Mouse (Mus musculus) liver, adult 2 months (tissue): ENCODE measurements around the gene Aff3. TPM values are rescaled to one million over a fixed set of nuclear protein-coding genes. Genes with fewer than 3 reads are reported as not detected.

Experiments
- DNase-seq: peaks from one replicate; pipeline ENCODE4 v3.0.0-alpha.2; 2011; ENCODE audit warnings: low read depth, low spot score; ENCODE audit errors: extremely low read depth
- H3K27ac ChIP-seq: fragments of 200-500 bp; replicated peaks from 2 replicates; pipeline ENCODE4 v1.5.1; 2012; ENCODE audit warnings: low read depth, mild to moderate bottlenecking, control low read depth, inconsistent platforms, low read length; ENCODE audit not compliant: insufficient read depth
- H3K27me3 ChIP-seq: fragments of 200-500 bp; 2 replicates; pipeline ENCODE4 v1.6.1; 2012; ENCODE audit warnings: mild to moderate bottlenecking, moderate library complexity, low read length, inconsistent platforms; ENCODE audit not compliant: control insufficient read depth, insufficient read depth
- H3K36me3 ChIP-seq: fragments of 200-500 bp; 2 replicates; pipeline ENCODE4 v1.6.1; 2012; ENCODE audit warnings: low read length, inconsistent platforms; ENCODE audit not compliant: control insufficient read depth, insufficient read depth
- H3K4me1 ChIP-seq: fragments of 200-500 bp; 2 replicates; pipeline ENCODE4 v1.6.1; 2011; ENCODE audit warnings: low read length; ENCODE audit not compliant: control insufficient read depth, insufficient read depth
- H3K4me3 ChIP-seq: fragments of 200-500 bp; 2 replicates; pipeline ENCODE4 v1.5.1; 2011; ENCODE audit warnings: low read depth, mild to moderate bottlenecking, control low read depth, low read length, moderate library complexity; ENCODE audit not compliant: insufficient read depth
- H3K79me2 ChIP-seq: fragments of 200-500 bp; 2 replicates; pipeline ENCODE4 v1.6.1; 2012; ENCODE audit warnings: inconsistent platforms, mild to moderate bottlenecking, low read length, moderate library complexity; ENCODE audit not compliant: control insufficient read depth, insufficient read depth
- H3K9ac ChIP-seq: fragments of 200-500 bp; 2 replicates; pipeline ENCODE4 v1.6.1; 2012; ENCODE audit warnings: low read depth, mild to moderate bottlenecking, control low read depth, inconsistent platforms, low read length
- CTCF ChIP-seq: fragments of 200-500 bp; IDR thresholded peaks from 2 replicates; pipeline ENCODE4 v1.5.1; 2011; ENCODE audit warnings: low read depth, low read length, control low read depth
- POLR2A ChIP-seq: fragments of 200-500 bp; IDR thresholded peaks from 2 replicates; pipeline ENCODE4 v1.6.1; 2011; ENCODE audit warnings: low read length, control low read depth; ENCODE audit not compliant: insufficient read depth; ENCODE audit errors: extremely low read depth
- whole genome bisulfite sequencing: fragments of 180-500 bp; shearing (Covaris S2); methylation state at CpG from one replicate; pipeline ENCODE4 v1.1.7; 2018; 5-methylcytosine and 5-hydroxymethylcytosine counted together
- polyA plus RNA-seq: library from polyadenylated mRNA; depleted of rRNA; stranded (reverse); fragments of >200 nt; gene quantifications from 2 replicates; pipeline ENCODE4 v1.2.3, GENCODE M21; 2012
- total RNA-seq: library from RNA; depleted of rRNA; stranded (reverse); fragments of >200 nt; gene quantifications from 2 replicates; pipeline ENCODE4 v1.2.3, GENCODE M21; 2014

Aff3 gene
- total and polyA plus RNA-seq, 2 experiments = 0.18 to 0.28 TPM

GRCm38 (mm10) chr1:38507636-38508179 is 157.0 kb downstream of the Aff3 start:
- DNase-seq = no peak
- H3K4me1 ChIP-seq = no peaks in the 10 kb centered on the region
- H3K4me3 ChIP-seq = no peak overlapping the region
- no peak for TF ChIP-seq CTCF
- no peak for TF ChIP-seq POLR2A
- no peaks in the 10 kb centered on the region for H3K79me2 ChIP-seq
- H3K27me3 ChIP-seq = no peaks in the 10 kb centered on the region
- H3K9ac ChIP-seq = no peak overlapping the region
- H3K36me3 ChIP-seq = no peaks in the 10 kb centered on the region
- WGBS = 77% methylated on average over 7 of the region's 7 CpGs
- H3K27ac ChIP-seq = no peak overlapping the region

GRCm38 (mm10) chr1:38506396-38506795 is 158.4 kb downstream of the Aff3 start:
- no peak for TF ChIP-seq CTCF
- WGBS = 96% methylated on average over 3 of the region's 3 CpGs
- no peak overlapping the region for H3K4me3 ChIP-seq
- H3K4me1 ChIP-seq = no peaks in the 10 kb centered on the region
- DNase-seq = no peak
- H3K27me3 ChIP-seq = no peaks in the 10 kb centered on the region
- no peak overlapping the region for H3K9ac ChIP-seq
- no peaks in the 10 kb centered on the region for H3K36me3 ChIP-seq
- H3K79me2 ChIP-seq = no peaks in the 10 kb centered on the region
- H3K27ac ChIP-seq = no peak overlapping the region

- 96% methylated on average over 13 of the region's 13 CpGs for WGBS
- TF ChIP-seq POLR2A (no peak), CTCF (no peak)
- no peak overlapping the region for H3K9ac ChIP-seq
Measured at GRCm38 (mm10) chr1:38503431-38504089, 161.2 kb downstream of the Aff3 start.

GRCm38 (mm10) chr1:38502797-38503196 is 162.0 kb downstream of the Aff3 start:
- no peaks in the 10 kb centered on the region for H3K36me3 ChIP-seq
- H3K79me2 ChIP-seq = no peaks in the 10 kb centered on the region
- no peak overlapping the region for H3K9ac ChIP-seq
- DNase-seq = no peak
- H3K4me3 ChIP-seq = no peak overlapping the region
- TF ChIP-seq CTCF (no peak), POLR2A (no peak)
- no peaks in the 10 kb centered on the region for H3K4me1 ChIP-seq
- 87% methylated on average over 7 of the region's 7 CpGs for WGBS
- H3K27me3 ChIP-seq = no peaks in the 10 kb centered on the region
- no peak overlapping the region for H3K27ac ChIP-seq

More at GRCm38 (mm10) chr1:38503431-38504089, 161.2 kb downstream of the Aff3 start:
- H3K4me3 ChIP-seq = no peak overlapping the region
- H3K27ac ChIP-seq = no peak overlapping the region
- H3K79me2 ChIP-seq = no peaks in the 10 kb centered on the region
- H3K27me3 ChIP-seq = no peaks in the 10 kb centered on the region
- no peaks in the 10 kb centered on the region for H3K36me3 ChIP-seq
- DNase-seq = no peak
- no peaks in the 10 kb centered on the region for H3K4me1 ChIP-seq

GRCm38 (mm10) chr1:38501231-38501630 is 163.5 kb downstream of the Aff3 start:
- 85% methylated on average over 7 of the region's 7 CpGs for WGBS
- Histone ChIP-seq H3K4me3 (no peak overlapping the region), H3K9ac (no peak overlapping the region), H3K79me2 (no peaks in the 10 kb centered on the region), H3K27me3 (no peaks in the 10 kb centered on the region), H3K36me3 (no peaks in the 10 kb centered on the region), H3K4me1 (no peaks in the 10 kb centered on the region), H3K27ac (no peak overlapping the region)
- TF ChIP-seq CTCF (no peak), POLR2A (no peak)
- DNase-seq = no peak

GRCm38 (mm10) chr1:38499500-38499899 is 165.3 kb downstream of the Aff3 start:
- 53% methylated on average over 6 of the region's 6 CpGs for WGBS
- H3K4me3 ChIP-seq = no peak overlapping the region
- H3K79me2 ChIP-seq = no peaks in the 10 kb centered on the region
- no peaks in the 10 kb centered on the region for H3K4me1 ChIP-seq
- H3K27ac ChIP-seq = no peak overlapping the region
- H3K27me3 ChIP-seq = no peaks in the 10 kb centered on the region
- no peak for TF ChIP-seq CTCF
- no peak for TF ChIP-seq POLR2A
- H3K9ac ChIP-seq = no peak overlapping the region
- no peaks in the 10 kb centered on the region for H3K36me3 ChIP-seq
- DNase-seq = no peak
